Mouse (Mus musculus): ENCODE results near the gene Ogfrl1.
"Not testable (repeated sequence)": the region's sequence is repeated elsewhere in the genome, so short reads cannot be mapped to it uniquely, and the experiment has no call there.

Gene Ogfrl1

GRCm38 (mm10) chr1:23397623-23398022 lies at the start of gene Ogfrl1:
Ogfrl1 (minus strand) TSS chr1:23397772.
- no peak for DNase-seq (ENCODE audit: low spot score)

GRCm38 (mm10) chr1:23445736-23446424 lies 48.3 kb upstream of the Ogfrl1 start:
- DNase-seq (ENCODE audit: low spot score), result no peak

- no peak for DNase-seq (ENCODE audit: low spot score)
Measured at GRCm38 (mm10) chr1:23433612-23434011, 36.0 kb upstream of the Ogfrl1 start.

GRCm38 (mm10) chr1:23426447-23426846 lies 28.9 kb upstream of the Ogfrl1 start:
- DNase-seq (ENCODE audit: low spot score), result no peak

- DNase-seq (ENCODE audit: low spot score), result no peak
Measured at GRCm38 (mm10) chr1:23418941-23419340, 21.4 kb upstream of the Ogfrl1 start.

GRCm38 (mm10) chr1:23418059-23418458 lies 20.5 kb upstream of the Ogfrl1 start:
- DNase-seq (ENCODE audit: low spot score), result no peak

- DNase-seq (ENCODE audit: low spot score), result no peak
Measured at GRCm38 (mm10) chr1:23417562-23417961, 20.0 kb upstream of the Ogfrl1 start.

- no peak for DNase-seq (ENCODE audit: low spot score)
Measured at GRCm38 (mm10) chr1:23411533-23411932, 14.0 kb upstream of the Ogfrl1 start.

- DNase-seq (ENCODE audit: low spot score), result no peak
Measured at GRCm38 (mm10) chr1:23409960-23410359, 12.4 kb upstream of the Ogfrl1 start.

GRCm38 (mm10) chr1:23402401-23402800 lies 4.8 kb upstream of the Ogfrl1 start:
- DNase-seq (ENCODE audit: low spot score), result no peak

GRCm38 (mm10) chr1:23399552-23399951 lies 2.0 kb upstream of the Ogfrl1 start:
- no peak for DNase-seq (ENCODE audit: low spot score)

GRCm38 (mm10) chr1:23394356-23394755 lies 3.2 kb downstream of the Ogfrl1 start:
- DNase-seq (ENCODE audit: low spot score), result not testable (repeated sequence)

GRCm38 (mm10) chr1:23391744-23392143 lies 5.8 kb downstream of the Ogfrl1 start:
- no peak for DNase-seq (ENCODE audit: low spot score)

- no peak for DNase-seq (ENCODE audit: low spot score)
Measured at GRCm38 (mm10) chr1:23384326-23384725, 13.2 kb downstream of the Ogfrl1 start.

GRCm38 (mm10) chr1:23382806-23383653 lies 14.5 kb downstream of the Ogfrl1 start:
- DNase-seq (ENCODE audit: low spot score), result peak; percentile 99

- DNase-seq (ENCODE audit: low spot score), result no peak
Measured at GRCm38 (mm10) chr1:23382461-23382805, 15.1 kb downstream of the Ogfrl1 start.

- DNase-seq (ENCODE audit: low spot score), result no peak
Measured at GRCm38 (mm10) chr1:23382037-23382436, 15.5 kb downstream of the Ogfrl1 start.

- DNase-seq (ENCODE audit: low spot score), result no peak
Measured at GRCm38 (mm10) chr1:23379911-23380740, 17.4 kb downstream of the Ogfrl1 start.

- no peak for DNase-seq (ENCODE audit: low spot score)
Measured at GRCm38 (mm10) chr1:23379321-23379720, 18.3 kb downstream of the Ogfrl1 start.

GRCm38 (mm10) chr1:23377572-23377971 lies 20.0 kb downstream of the Ogfrl1 start:
- no peak for DNase-seq (ENCODE audit: low spot score)

- no peak for DNase-seq (ENCODE audit: low spot score)
Measured at GRCm38 (mm10) chr1:23374156-23374555, 23.4 kb downstream of the Ogfrl1 start.

- DNase-seq (ENCODE audit: low spot score), result no peak
Measured at GRCm38 (mm10) chr1:23365614-23366013, 32.0 kb downstream of the Ogfrl1 start.
